Mouse (Mus musculus) 3134 (cell line): ENCODE data around the gene Sgsm2.

Source experiments
- DNase-seq: peaks from one replicate; pipeline ENCODE4 v3.0.0-alpha.2; 2011; ENCODE audit warnings: low spot score; ENCODE audit not compliant: insufficient read length; ENCODE audit errors: extremely low read depth

Sgsm2 gene

DNA sequence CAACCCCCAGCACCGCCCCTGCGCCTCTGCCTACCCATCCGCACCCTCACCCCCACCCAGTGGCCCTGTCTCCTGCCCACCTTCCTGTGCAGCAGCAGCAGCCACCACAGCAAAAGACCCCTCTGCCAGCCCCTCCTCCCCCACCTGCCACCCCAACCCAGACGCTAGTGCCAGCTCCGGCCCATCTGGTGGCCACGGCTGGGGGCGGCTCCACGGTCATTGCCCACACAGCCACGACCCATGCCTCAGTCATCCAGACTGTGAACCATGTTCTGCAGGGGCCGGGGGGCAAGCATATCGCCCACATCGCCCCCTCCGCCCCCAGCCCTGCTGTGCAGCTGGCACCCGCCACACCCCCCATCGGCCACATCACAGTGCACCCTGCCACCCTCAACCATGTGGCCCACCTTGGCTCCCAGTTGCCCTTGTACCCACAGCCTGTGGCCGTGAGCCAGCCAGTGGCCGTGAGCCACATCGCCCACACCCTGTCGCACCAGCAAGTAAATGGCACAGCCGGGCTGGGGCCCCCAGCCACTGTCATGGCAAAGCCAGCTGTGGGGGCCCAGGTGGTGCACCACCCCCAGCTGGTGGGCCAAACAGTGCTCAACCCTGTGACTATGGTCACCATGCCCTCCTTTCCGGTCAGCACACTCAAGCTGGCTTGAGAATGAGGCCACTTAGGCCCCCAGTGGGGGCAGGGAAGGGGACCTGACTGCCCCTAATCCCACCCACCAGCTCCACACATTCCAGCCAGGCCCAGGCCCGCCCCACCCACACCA lies 54.0 kb downstream of the Sgsm2 start:
- no peak for DNase-seq

DNA sequence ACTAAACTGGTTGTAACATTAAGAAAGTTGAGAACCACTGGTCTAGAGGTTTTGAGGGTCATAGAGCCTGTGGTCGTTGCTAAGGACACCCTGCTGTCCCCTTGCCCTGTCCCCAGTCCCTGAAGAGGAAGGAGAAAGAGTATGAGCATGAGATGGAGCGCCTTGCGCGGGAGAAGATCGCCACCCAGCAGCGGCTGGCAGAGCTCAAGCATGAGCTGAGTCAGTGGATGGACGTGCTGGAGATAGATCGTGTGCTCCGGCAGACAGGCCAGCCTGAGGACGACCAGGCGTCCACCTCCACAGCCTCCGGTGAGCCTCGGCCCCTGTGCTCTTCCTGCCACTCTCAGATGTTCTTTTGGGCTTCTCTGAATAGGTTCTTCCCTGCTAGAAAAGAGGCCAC lies 54.8 kb downstream of the Sgsm2 start:
- DNase-seq = no peak

DNA sequence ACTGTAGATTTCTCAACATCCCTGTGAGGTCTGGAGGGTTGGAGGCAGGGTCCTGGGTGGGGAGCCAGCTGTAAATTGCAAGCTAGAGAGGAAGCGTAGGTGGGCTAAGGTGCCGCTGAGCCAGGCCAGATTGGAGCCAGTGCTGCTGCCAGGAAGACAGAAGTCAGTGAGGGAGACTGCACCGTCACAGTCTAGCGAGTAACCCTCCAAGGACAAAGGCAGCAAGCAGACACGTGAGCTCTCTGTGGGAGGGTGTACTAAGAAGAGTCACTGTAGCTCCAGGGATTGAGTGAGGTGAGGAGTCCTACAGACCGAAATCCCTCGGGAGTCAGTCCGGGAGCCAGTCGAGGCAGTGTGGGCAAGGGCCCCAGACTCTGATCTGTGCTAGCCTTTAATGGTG lies 55.5 kb downstream of the Sgsm2 start:
- no peak for DNase-seq

DNA sequence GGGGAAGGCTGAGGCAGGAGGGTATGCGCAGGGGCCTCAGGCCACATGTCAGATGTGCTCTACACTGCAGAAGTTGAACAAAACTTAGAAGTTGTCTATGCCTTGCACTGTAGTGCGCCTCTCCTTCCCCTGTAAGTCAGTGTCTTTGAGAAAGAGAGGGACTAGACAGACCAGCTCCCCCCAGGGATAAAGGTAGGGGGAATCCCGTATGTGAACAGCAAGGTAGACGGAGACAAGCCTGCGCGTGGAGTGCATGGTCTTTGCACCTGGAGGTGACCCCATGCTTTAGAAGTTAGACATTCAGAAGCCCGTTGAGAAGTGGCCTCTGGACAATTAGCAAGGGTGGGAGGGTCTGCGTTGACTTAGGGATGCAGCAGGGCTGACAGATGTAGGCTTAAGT lies 56.1 kb downstream of the Sgsm2 start:
- DNase-seq = no peak

DNA sequence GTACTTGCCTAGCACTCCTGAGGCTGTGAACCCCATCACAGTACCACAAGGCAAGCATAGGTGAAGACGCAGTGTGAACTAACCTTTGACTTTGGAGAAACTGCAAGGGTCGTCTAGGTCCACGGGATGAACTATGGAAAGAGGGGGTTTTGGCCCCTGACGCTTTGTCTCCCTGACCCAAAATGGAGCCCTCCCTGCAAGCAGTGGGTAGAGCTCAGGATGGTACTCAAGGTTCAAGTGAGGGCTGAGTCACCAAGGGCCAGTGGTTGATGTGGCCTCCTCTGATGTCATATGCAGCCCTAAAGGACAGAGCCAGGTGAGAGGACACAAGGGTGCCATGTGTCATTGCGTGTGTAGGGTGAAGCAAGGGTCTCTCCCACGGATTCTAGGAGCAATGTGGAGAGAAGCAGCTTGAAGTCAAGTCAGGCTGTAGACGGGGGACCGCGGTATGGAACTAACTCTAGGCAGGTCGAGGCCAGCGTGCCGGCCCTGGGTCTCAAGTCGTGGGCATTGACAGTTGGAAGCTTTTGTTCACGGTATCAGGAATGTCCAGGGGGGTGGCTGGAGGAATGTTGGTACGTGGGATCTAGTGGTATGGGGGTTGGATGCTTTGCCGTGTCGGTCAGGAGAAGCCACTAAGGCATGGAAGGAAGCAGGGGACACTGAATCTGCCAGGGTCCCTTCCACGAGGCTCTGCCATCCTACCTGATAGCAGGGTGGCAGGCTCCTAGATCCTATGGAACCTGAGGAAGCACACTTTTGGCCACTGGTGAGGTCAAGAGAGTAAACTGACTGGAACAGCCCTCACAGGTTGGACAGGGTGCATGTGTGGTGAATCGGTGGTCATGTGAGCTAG lies 56.8 kb downstream of the Sgsm2 start:
- no peak for DNase-seq

DNA sequence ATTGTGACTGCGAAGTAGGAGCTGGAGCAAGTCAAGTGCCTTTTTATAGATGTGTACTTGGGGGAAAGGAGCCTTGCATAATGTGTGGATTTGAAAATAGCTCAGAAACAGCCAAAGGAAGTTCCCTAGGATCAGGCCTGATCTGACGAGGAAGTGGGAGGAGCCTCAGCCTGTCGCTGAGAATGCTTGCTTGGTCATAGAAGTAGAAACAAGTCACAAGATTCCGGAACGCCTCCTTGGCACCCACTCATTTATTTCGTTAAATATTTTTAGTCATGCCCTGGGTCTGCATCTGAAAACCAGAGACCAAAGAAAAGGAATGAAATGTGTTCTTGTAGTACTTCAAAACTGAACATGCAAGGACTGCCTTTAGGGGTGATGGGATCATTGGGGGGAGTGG lies 57.9 kb downstream of the Sgsm2 start:
- peak; percentile 66 for DNase-seq

DNA sequence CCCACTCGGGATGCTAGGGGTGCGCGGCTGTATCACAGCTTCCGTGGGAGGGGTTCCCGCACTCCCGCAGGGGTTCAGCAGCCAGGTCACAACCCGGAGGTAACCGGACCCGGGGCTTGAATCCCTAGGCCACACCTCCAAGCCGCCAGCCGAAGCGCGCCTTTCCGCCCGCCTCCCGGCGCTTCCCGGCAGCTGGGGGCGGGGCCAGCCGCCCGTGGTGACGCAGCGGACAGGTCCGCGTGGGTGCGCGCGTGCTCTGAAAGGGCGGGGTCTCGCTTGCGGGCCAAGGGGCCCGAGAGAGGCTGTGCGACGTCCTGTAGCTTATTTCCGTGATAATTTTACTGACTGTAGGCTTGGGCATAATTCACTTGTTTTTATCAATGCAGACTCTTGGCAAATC lies 58.4 kb downstream of the Sgsm2 start:
- peak; percentile 98 for DNase-seq

DNA sequence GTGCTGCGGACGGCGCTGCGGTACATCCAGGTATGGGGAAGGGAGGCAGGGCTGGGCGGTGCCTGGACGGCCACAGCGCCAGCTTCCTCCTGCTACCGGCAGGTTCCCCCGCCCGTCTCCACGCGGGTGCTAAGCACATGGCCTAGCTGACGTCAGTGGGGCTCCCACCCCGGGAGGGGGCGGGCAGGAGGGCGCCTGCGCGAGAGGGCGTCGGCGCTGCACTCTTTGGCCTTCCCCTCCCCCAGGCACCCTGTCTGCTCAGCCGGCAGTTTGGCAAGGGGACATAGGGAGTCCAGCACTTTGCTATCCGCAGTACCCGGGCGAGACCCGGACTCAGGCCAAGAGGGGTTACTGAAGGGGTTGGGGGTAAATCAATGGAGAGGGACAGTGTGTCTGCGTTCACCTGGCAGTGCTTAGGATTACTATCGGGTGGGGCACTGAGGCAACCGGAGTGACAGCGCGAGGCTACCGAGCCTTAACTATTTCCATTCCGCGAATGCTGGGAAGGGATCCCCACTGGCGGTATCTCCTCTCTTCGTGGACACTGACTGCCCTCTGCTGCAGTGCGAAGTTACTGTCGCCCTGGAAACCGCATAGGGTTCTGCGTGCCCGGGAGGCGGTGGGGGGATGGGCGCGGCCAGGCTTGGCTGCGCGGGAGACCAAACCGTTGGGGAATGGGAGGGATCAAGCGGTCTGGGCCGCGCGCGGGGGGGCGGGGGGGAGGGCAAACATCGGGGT lies 59.0 kb downstream of the Sgsm2 start:
- peak; percentile 95 for DNase-seq

DNA sequence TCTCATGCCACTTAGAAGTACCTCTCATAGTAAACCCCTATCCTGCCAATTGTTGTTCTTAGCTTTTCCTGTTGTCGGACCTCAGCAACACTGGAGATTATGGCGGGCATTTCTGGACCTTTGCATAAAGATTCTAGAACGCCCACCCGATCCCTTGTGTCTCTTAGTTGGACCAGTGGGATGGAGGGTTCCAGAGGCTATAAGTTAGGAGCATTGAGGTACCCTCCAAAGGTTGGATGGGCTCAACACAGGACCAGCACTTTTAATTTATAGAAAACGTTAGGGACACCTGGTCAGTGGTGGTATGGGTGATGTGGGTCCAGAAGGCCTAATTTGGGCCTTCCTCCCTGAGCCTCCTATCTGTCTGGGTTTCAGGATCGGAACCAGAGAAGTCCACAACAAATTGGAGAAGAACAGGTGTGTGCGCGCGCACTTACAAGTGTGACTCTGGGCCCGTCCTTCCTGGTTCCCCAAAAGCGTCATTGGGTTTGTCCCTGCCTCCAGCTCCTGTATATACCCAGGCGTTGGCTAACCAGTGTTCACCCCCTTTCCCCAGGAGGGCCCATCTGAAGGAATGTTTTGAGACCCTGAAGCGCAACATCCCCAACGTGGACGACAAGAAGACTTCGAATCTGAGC lies 59.7 kb downstream of the Sgsm2 start:
- DNase-seq = no peak

DNA sequence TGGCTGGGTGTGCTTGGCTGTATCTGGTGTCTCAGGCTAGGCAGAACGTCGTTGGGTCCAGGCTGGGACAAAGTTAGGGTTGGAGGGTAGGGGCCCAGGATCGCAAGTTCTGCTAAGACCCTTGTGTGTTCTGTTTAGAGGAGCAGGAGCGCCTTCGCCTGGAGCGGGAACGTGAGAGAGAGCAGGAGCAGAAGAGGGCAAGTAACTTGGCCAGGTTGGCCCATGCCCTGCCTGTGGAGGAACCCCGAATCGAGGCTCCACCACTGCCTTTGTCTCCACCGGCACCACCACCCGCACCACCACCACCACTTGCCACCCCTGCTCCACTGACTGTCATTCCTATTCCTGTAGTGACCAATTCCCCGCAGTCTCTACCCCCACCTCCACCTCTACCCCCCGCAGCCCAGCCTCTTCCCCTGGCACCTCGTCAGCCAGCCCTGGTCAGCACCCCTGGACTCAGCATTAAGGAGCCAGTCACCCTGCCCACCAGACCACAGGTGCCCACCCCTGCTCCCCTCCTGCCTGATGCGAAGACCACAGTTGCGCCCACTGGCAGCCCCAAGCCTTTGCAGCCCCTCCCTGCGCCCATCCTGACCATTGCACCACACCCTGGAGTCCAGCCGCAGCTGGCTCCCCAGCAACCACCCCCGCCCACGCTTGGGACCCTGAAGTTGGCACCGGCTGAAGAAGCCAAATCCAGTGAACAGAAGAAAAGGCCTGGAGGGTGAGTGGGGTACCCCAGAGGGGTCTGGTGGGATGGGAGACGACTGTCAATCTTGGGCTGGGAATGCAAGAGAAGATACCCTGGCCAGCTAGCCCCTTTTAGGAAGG lies 60.4 kb downstream of the Sgsm2 start:
- no peak for DNase-seq

DNA sequence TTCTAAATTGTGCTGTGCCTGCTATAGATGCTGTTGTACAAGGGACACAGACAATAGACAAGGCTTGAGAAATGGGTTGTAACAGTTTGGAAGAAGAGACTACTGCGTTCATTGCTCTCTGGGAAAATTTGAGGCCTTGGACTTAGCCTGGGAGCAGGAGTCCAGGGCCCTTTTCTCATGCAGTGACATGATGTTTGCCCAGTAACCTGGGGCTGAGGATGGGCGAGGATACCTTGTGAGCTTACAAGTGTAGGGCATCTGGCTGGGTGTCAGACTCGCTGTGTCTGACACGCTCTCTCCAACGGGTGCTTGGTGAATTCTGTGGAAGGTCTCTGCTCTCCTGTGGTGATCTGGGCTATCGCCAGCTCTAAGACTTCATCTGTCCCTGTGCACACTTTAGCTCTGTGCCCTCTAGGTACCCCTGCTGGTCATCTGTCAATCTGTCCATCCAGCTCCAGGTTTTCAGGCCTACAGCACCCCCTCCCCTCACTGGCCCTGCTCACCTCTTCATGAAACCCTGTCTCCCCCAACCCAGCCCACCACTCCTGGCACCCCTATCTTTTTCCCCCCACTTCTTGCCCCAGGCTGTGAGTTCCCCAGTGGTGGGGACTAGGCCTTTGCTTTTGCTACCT lies 61.2 kb downstream of the Sgsm2 start:
- no peak for DNase-seq

DNA sequence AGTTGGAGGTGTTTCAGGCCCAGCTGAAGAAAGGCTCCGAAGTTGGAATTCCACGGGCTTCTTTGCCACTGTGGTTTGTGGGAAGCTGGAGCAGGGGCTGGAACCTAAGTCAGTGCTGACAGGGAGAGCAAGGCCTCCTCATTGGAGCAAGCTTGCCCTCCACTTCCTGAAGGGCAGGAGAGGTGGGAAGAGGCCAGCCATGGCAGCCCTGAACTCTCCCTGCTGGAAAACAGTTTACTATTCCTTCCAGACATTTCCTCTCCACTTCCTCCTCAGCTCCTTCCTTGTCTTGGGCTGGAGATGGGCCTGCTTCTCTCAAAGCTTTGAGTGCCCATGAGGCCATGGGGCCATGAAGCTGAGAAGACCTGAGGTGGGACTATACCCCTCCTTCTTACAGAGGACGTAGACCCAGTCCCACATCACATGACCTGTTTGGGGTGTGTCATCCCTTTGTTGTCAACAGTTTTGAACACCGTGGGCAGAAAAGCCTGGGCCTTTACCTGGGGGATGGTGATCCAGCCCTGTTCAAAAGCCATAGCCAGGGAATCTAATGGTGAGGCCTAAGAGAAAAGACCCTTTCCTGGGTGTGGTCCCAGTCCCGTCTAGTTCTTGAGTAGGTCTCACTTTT lies 62.1 kb downstream of the Sgsm2 start:
- DNase-seq = no peak

DNA sequence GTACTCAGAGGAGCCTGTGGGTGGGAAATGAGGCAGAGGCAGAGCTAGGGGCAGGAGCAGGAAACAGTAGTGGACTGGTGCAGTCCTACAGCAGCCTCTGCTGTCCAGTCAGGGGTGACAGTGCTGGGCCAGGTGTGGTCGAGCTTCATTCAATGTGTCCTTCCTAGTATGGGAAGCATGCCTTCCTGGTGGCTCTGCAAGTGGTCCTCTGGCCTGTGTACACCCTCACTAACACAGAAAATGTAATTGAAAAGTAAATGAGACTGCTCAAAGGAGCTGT lies 62.6 kb downstream of the Sgsm2 start:
- no peak for DNase-seq

DNA sequence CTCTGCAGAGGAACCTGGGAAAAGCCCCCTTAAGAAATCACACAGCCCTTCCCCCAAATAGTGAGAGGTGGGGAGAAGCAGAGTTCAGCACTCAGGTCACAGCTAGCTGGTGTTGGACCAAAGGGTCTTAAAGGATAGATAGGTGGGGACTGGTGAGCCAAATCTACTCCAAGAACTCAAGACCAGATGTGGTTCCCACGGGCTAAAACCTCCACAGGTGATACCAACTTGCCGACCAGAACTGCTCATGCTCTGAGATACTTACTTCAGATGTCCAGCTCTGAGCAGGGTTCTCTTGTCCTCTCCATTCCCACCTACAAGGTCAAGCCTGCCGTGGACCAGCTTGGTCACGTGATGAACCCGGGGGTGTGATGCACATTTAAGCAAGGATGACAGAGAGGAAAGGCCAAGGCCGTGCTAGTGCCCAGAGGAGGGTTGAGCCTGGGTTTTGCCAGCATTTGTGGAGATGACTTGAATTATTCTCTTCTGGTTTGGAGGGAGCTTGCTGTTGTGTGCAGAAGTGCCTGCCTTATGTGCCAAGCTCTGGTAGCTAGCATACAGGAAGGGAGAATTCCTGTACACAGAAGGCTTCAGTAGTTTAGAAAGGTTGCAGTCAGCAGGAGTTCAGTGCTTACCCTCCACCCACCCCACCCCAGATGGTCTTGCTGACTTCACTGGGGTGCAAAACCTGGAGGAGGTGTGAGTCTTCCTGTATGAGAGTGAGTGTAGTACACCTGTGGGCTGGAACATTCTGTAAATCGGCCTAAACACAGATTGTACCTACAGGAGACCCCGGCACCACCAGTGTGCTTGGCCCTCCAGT lies 63.1 kb downstream of the Sgsm2 start:
- no peak for DNase-seq

DNA sequence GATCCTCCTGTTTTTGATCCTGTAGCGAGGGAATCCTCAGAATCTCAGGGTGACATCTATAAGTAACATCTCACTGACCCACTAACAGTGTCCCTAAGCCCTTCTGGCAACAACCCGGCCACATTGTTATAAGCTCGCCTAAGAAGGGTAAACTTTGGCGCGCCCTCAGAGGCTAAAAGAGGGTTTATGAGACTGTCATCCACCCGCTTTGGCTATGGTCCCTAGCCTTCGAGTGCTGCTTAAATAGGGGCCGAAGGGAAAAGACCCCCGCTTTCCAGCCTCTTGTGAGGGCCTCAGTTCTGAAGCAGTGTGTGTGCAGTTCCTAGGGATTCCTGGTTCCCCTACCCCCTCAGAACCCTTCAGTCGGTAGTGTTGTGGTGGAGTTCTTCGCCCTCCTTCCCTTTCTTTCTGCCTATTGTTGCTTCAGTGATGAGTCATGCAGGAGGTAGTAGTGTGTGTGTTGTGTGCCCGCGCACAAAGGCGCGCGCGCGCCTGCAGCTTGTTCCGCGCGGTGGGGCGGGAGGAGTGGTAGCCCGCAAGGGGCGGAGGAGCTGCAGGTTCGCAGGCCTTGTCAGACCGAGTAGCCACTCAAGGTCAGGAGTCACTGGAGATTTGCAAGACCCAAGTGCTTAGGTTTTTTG lies 64.2 kb downstream of the Sgsm2 start:
- peak; percentile 90 for DNase-seq

DNA sequence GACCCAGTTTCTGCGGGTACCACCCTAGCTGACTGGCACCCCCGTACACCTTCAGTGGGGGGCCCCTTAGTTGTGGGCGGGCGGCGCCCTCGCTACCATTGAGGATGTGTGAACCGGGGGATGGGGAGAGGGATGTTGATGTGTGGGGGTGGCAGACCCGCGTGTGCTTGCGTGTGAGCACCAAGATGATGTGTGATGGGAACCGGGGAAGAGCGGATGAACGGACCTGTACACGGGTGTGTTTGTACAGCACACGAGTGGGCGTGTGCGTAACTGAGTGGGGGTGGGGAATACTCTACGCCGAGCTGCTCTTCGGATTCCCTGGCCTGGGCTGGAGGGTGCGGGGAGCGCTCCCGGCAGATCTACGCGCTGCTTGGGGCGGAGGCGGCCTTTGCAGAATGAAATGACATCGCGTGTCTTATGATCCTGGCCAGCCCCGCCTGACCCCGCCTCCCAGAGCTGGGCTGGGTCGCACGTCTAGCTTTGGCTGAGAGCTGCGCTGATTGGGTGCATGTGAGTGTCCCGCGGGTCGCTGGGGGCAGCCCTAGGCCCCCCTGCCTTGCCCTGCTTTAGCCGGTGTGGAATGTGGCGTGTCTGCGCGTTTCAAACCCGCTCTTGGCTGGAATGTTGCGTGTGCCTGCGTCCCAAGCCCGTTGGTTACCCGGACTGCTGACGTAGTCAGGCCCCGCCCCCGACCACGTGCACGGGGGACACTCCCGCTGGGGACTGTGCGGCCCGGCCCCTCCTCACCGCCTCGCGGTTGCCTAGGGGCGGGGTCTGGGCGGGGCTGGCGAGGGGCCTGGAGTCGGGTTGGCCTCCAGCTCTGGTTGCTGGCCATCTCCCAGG lies 65.0 kb downstream of the Sgsm2 start:
- peak; percentile 100 for DNase-seq

DNA sequence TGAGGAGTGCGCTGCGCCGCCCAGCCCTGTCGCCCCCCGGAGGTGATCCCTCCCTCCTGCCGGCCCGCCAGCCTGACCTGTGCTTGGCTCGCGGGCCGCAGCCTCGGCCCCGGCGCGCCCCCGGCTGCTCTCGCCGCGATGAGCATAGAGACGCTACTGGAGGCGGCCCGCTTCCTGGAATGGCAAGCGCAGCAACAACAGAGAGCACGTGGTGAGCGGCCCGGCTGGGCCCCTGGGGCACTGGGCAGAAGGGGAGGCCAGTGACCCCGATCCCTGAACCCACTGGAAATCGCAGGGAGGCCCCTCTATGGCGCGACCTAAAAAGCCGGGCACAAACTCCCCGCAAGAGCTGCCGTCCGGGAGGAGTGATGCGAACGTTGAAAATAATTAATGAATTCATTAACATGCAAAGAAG lies 65.7 kb downstream of the Sgsm2 start:
- DNase-seq = no peak
